Mouse (Mus musculus) limb, embryonic 10.5 days (tissue): ENCODE results near the gene Tssk4. TPM values are rescaled to one million over a fixed set of nuclear protein-coding genes. Genes with fewer than 3 reads are reported as not detected.

Experiments
- DNase-seq: peaks from one replicate; pipeline ENCODE4 v3.0.0-alpha.2; 2017; ENCODE audit warnings: low spot score
- H3K27ac ChIP-seq: fragments of 300-500 bp; sonication (generic); 2 replicates; pipeline ENCODE4 v1.5.1; 2016; ENCODE audit warnings: mild to moderate bottlenecking
- H3K27me3 ChIP-seq: fragments of 300-500 bp; sonication (generic); 2 replicates; pipeline ENCODE4 v1.6.1; 2016; ENCODE audit warnings: low read depth, mild to moderate bottlenecking; ENCODE audit not compliant: poor library complexity, severe bottlenecking
- H3K36me3 ChIP-seq: fragments of 300-500 bp; sonication (generic); 2 replicates; pipeline ENCODE4 v1.6.1; 2016; ENCODE audit warnings: mild to moderate bottlenecking, moderate library complexity
- H3K4me1 ChIP-seq: fragments of 300-500 bp; sonication (generic); 2 replicates; pipeline ENCODE4 v1.6.1; 2016
- H3K4me3 ChIP-seq: fragments of 300-500 bp; sonication (generic); 2 replicates; pipeline ENCODE4 v1.5.1; 2016; ENCODE audit warnings: mild to moderate bottlenecking, moderate library complexity
- H3K9me3 ChIP-seq: fragments of 300-500 bp; sonication (generic); replicated peaks from 2 replicates; pipeline ENCODE4 v1.6.1; 2016; ENCODE audit warnings: mild to moderate bottlenecking
- WGBS: fragments of 180-500 bp; shearing (Covaris S2); methylation state at CpG from one replicate; pipeline ENCODE4 v1.1.7; 2016; 5-methylcytosine and 5-hydroxymethylcytosine counted together
- polyA plus RNA-seq: library from polyadenylated mRNA; unstranded; fragments of >200 nt; fragmentation: Nextera tagmentation; extraction: Ambion mirVana; gene quantifications from 2 replicates; pipeline ENCODE4 v1.2.1, GENCODE M21; 2016

Tssk4 gene
- polyA plus RNA-seq, 1 experiment from 2014 or later: 0.61 TPM

DNA sequence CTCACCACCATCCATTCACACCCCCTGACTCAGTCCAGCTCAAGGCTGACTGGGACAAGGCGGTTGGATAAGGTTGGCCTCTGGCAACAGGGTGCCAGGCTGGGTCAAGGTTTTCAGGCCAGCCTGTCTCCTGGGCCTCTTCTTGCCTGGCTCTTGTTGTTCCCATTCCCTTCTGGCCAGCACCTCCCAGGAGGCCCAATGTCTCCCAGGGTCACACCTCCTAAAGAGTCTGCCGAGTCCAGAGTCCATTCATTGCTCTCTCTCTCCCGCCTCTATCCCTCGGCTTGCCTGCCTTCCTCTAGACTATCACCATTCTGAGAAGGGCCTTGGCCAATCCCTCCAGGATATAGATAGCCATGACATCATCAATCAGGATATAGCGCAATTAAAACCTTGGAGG, 8.0 kb downstream of the Tssk4 start:
- no peaks in the 10 kb centered on the region for H3K27me3 ChIP-seq
- H3K36me3 ChIP-seq: peaks cover 39% of the 10 kb centered on the region
- H3K4me1 ChIP-seq: 0 out of 2 replicates have a peak, but pooled peaks cover 10% of the 10 kb centered on the region
- no peak overlapping the region for H3K4me3 ChIP-seq
- 92% methylated on average over 5 of the region's 5 CpGs for WGBS
- DNase-seq: no peak
- H3K9me3 ChIP-seq: no peaks in the 10 kb centered on the region
- H3K27ac ChIP-seq: no peak overlapping the region

DNA sequence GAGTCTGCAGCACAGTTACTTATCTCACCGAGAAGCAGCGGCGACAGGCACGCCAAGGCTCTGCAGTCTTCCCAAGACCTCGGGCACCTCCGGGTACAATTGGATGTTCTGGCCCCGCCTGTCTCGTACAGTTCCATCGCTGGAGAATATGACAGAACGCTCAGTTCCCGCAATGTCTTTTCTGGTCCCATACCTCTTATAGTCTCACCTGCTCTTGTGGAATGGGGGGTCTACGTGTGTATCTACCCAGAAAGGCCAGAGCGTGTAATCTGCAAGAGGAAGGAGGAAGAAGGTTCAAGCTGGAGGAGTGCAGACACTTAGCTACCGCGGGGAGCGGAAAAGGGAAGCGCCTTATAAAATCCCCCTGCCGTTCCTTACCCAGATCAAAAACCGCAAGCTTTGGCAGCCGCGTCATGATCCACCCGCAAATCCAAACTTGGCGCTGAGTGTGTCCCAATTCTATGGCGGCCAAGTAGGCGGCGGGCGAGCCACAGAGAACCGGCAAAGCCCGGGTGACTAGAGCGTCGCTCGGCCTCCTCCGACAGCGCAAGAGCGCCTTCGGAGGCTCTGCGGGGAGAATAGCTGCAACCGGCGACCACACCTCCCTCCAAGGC, 10.1 kb downstream of the Tssk4 start, which contains the start of gene Mdp1:
Gene Mdp1, minus strand, starts transcription at position 549 of the 614 bp plus-strand sequence.
- H3K4me1 ChIP-seq: 0 out of 2 replicates have a peak, but pooled peaks cover 10% of the 10 kb centered on the region
- H3K9me3 ChIP-seq: no peaks in the 10 kb centered on the region
- peaks cover 50% of the 10 kb centered on the region for H3K36me3 ChIP-seq
- H3K4me3 ChIP-seq: peak within 1 kb of the TSS; percentile 77
- H3K27ac ChIP-seq: peak within 1 kb of the TSS; percentile 87
- no peaks in the 10 kb centered on the region for H3K27me3 ChIP-seq
- DNase-seq: peak; percentile 79
- under 1% methylated on average over 39 of the region's 39 CpGs for WGBS

DNA sequence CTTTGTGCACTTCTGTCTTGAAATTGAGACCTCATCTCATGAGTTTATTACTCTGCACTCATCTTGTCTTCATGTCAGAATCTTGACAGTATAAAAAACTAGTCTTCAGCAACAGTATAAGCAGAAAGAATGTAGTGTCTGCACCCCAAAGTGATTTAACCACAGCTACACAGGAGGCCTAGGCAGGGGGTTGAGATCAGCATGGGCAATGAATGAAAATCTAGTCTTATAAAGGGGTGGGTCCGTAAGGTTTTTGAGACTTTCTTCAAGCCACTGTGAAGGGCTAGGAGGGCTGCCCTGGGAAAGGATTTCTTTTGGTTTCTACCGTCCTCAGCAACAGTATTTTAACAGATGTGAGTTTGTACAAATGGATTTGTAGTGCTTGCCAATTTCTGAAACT, 10.7 kb downstream of the Tssk4 start:
- 0 out of 2 replicates have a peak, but pooled peaks cover 10% of the 10 kb centered on the region for H3K4me1 ChIP-seq
- no peaks in the 10 kb centered on the region for H3K27me3 ChIP-seq
- peak overlapping the region; percentile 77 for H3K4me3 ChIP-seq
- WGBS: 48% methylated on average over 2 of the region's 2 CpGs
- no peak for DNase-seq
- peaks cover 53% of the 10 kb centered on the region for H3K36me3 ChIP-seq
- 0 out of 2 replicates have a peak overlapping the region, but pooled peaks have one; percentile 87 for H3K27ac ChIP-seq
- no peaks in the 10 kb centered on the region for H3K9me3 ChIP-seq

DNA sequence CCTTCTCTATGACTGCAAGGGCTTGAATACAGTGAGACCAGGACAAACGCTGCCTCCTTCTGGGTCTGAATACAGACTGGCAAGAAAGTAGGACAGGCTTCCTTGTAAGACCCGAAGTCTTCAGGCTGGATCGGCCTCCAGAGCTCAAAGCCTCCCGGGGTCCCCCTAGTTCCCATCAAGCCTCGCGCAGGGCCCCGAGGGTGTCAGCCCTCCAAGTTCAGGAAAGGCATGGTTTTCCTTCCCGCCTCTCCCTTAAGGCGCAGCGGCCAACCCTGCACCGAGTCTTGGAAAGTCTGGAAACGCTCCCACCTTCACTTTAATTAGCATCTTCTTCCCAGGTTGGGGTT, 21.5 kb downstream of the Tssk4 start:
- H3K27me3 ChIP-seq: no peaks in the 10 kb centered on the region

GRCm38 (mm10) chr14:55671833-55672740, 22.1 kb downstream of the Tssk4 start, which contains the start of the genes Gmpr2 and Nedd8:
TSS of gene Gmpr2 (plus strand) at chr14:55671941.
TSS of gene Nedd8 (minus strand) at chr14:55672124.
- 1% methylated on average over 38 of the region's 38 CpGs for WGBS
- H3K4me1 ChIP-seq: peaks cover 23% of the 10 kb centered on the region

More for the DNA sequence above, 21.5 kb downstream of the Tssk4 start:
- H3K27ac ChIP-seq: peak overlapping the region; percentile 94
- peaks cover 46% of the 10 kb centered on the region for H3K36me3 ChIP-seq
- no peak for DNase-seq
- H3K9me3 ChIP-seq: no peaks in the 10 kb centered on the region
- H3K4me1 ChIP-seq: peaks cover 23% of the 10 kb centered on the region
- H3K4me3 ChIP-seq: peak overlapping the region; percentile 87
- WGBS: 1% methylated on average over 12 of the region's 12 CpGs

GRCm38 (mm10) chr14:55672741-55673060, 22.7 kb downstream of the Tssk4 start:
- Histone ChIP-seq H3K4me1 (peaks cover 23% of the 10 kb centered on the region), H3K4me3 (peak overlapping the region; percentile 87)
- WGBS: 81% methylated on average over 7 of the region's 7 CpGs

More at GRCm38 (mm10) chr14:55671833-55672740, 22.1 kb downstream of the Tssk4 start, which contains the start of the genes Gmpr2 and Nedd8:
- Histone ChIP-seq H3K27me3 (no peaks in the 10 kb centered on the region), H3K9me3 (no peaks in the 10 kb centered on the region), H3K27ac (peak within 1 kb of the TSS; percentile 94), H3K36me3 (peaks cover 47% of the 10 kb centered on the region), H3K4me3 (peak within 1 kb of the TSS; percentile 87)
- DNase-seq: peak; percentile 89

DNA sequence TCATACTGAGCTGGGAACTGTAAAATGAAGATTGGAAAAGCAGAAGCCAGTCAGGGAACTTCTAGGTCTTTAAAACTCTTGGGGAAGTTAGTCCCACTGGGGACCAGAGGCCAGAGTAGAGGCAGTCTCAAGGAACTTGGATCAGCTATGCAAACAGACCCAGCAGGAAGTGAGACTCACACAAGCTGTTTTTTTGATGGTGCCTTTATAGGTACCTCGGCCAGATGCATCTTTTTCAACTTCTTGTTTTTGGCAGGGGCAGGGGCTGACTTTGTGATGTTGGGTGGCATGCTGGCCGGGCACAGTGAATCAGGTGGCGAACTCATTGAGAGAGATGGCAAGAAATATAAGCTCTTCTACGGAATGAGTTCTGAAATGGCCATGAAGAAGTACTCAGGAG, 27.6 kb downstream of the Tssk4 start:
- Histone ChIP-seq H3K36me3 (peaks cover 60% of the 10 kb centered on the region), H3K4me1 (peaks cover 19% of the 10 kb centered on the region), H3K27me3 (no peaks in the 10 kb centered on the region), H3K27ac (no peak overlapping the region), H3K9me3 (no peaks in the 10 kb centered on the region), H3K4me3 (no peak overlapping the region)
- WGBS: 88% methylated on average over 4 of the region's 4 CpGs
- DNase-seq: no peak

More at GRCm38 (mm10) chr14:55672741-55673060, 22.7 kb downstream of the Tssk4 start:
- Histone ChIP-seq H3K36me3 (peaks cover 53% of the 10 kb centered on the region), H3K9me3 (no peaks in the 10 kb centered on the region), H3K27ac (peak overlapping the region; percentile 94), H3K27me3 (no peaks in the 10 kb centered on the region)
- DNase-seq: no peak

DNA sequence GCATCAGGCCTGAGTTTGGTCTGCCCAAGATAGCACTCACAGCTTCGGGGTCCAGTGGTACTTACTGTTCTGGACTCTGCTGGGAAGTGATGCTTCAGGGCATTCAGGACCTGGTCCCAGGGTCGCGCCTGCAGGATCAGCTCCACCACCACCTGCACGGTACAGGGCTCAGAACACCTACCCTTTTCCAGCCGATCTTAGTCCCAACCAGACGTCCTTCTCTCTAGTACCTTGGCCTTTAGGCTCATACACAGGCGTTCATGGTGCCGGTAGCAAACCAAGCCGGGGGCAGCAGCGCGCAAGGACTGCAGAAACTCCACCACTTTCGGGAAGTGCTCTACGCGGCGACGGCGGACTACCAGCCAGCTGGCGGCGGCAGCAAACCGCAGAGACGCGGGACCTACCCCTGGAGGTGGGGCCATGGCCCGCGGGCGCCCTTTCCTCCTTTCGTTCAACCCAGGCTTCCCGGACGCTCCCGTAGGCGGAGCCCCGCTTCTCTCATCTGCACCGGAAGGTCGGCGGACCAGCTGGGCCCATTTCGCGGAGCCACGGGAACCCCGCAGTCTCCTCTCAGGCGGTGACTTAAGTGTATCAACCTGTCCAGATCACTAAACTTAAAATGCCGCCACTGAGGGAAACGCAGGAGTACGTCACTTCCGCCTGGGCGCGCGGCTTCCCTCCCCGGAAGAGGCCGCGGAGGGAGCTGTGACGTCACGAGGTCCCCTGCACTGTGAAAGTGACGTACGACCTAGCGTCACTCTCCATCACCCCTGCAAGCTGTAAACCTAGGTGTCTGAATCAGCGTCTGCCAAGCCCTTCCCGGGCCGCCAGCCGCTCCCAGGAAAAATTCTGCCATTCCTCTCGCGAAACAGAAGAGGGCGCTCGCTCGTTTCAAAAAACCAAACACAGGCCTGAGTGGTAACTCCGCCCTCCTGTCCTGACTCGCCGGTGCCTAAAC, 31.5 kb downstream of the Tssk4 start, which contains the start of gene Tinf2:
Gene Tinf2, minus strand, starts transcription at position 661 of the 958 bp plus-strand sequence.
- H3K27me3 ChIP-seq: no peaks in the 10 kb centered on the region
- peaks cover 14% of the 10 kb centered on the region for H3K4me1 ChIP-seq
- peaks cover 42% of the 10 kb centered on the region for H3K36me3 ChIP-seq
- WGBS: under 1% methylated on average over 66 of the region's 66 CpGs
- H3K9me3 ChIP-seq: no peaks in the 10 kb centered on the region
- DNase-seq: peak; percentile 98
- H3K4me3 ChIP-seq: peak within 1 kb of the TSS; percentile 90
- H3K27ac ChIP-seq: peak within 1 kb of the TSS; percentile 90

GRCm38 (mm10) chr14:55682118-55682493, 32.1 kb downstream of the Tssk4 start:
- Histone ChIP-seq H3K36me3 (peaks cover 35% of the 10 kb centered on the region), H3K27ac (peak overlapping the region; percentile 90), H3K9me3 (no peaks in the 10 kb centered on the region), H3K27me3 (no peaks in the 10 kb centered on the region), H3K4me1 (peaks cover 14% of the 10 kb centered on the region), H3K4me3 (peak overlapping the region; percentile 90)
- 21% methylated on average over 3 of the region's 3 CpGs for WGBS
- no peak for DNase-seq

DNA sequence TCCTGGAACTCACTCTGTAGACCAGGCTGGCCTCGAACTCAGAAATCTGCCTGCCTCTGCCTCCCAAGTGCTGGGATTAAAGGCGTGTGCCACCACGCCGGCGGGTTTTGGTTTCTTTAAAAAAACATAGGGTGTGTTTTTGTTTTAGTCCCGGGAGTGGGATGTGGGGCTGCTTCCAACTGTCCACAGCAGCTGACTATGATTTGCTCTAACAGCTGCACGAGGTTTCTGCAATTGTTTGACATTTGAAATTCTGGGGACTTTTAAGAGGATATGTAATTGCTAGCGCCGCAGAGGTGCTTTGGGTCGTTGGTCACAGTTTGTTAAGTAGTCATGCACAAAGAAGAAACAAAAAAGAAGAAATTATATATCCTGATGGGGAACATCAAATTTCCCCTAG, 39.4 kb downstream of the Tssk4 start:
- Histone ChIP-seq H3K27me3 (no peaks in the 10 kb centered on the region), H3K9me3 (no peaks in the 10 kb centered on the region), H3K27ac (no peak overlapping the region), H3K4me1 (no peaks in the 10 kb centered on the region), H3K4me3 (no peak overlapping the region), H3K36me3 (no peaks in the 10 kb centered on the region)
- DNase-seq: no peak
- 84% methylated on average over 10 of the region's 10 CpGs for whole genome bisulfite sequencing

DNA sequence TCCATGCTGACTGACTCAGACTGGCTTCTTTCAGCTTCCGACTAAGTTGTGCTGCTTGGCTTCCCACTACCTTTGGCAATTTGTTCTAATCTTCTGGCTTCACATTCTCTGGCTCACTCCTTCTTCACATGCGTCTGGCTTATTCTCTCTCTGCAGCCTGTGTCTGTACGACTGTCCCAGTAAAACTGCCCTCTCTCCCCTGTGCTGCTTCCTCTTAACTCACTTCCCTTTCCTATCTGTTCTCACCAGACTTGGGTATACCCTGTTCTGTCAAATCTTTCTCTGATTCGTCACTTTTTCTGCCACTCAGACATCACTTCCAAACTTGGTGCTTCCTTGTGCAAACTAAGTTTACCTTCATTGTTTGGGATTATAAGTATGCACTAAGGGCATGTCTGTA, 47.2 kb downstream of the Tssk4 start:
- Histone ChIP-seq H3K9me3 (no peaks in the 10 kb centered on the region), H3K36me3 (no peaks in the 10 kb centered on the region), H3K27me3 (no peaks in the 10 kb centered on the region), H3K27ac (no peak overlapping the region), H3K4me3 (no peak overlapping the region), H3K4me1 (no peaks in the 10 kb centered on the region)
- WGBS: 87% methylated on average over 4 of the region's 4 CpGs
- no peak for DNase-seq

- 80% methylated on average over 9 of the region's 9 CpGs for WGBS
- peaks cover 7% of the 10 kb centered on the region for H3K4me1 ChIP-seq
- no peaks in the 10 kb centered on the region for H3K27me3 ChIP-seq
- no peak for DNase-seq
- no peak overlapping the region for H3K27ac ChIP-seq
- no peak overlapping the region for H3K4me3 ChIP-seq
- no peaks in the 10 kb centered on the region for H3K36me3 ChIP-seq
- no peaks in the 10 kb centered on the region for H3K9me3 ChIP-seq
These were observed 51.1 kb downstream of the Tssk4 start for GRCm38 (mm10) chr14:55701131-55701530.
